Mouse (Mus musculus) ES-Bruce4 (cell line): ENCODE measurements around the gene Rarres1.

Experiments
- CTCF ChIP-seq: IDR thresholded peaks from one replicate; pipeline ENCODE4 v1.8.1; 2011; ENCODE audit warnings: low read depth, low read length
- EP300 ChIP-seq: IDR thresholded peaks from 2 replicates; pipeline ENCODE4 v1.6.1; 2011; ENCODE audit warnings: low read depth, low read length; ENCODE audit not compliant: insufficient read depth
- POLR2A ChIP-seq: IDR thresholded peaks from one replicate; pipeline ENCODE4 v1.8.1; 2011; ENCODE audit warnings: low read length; ENCODE audit not compliant: insufficient read depth

- TF ChIP-seq CTCF (no peak), POLR2A (no peak), EP300 (no peak)
These were observed 85.9 kb downstream of the Rarres1 start for GRCm38 (mm10) chr3:67429338-67429998.
